Mouse (Mus musculus) embryo, embryonic 10.5 days (tissue): ENCODE results near the gene Btla.

Experiments
- DNase-seq: peaks from one replicate; pipeline ENCODE4 v3.0.0-alpha.2; 2015; ENCODE audit warnings: low spot score

Gene Btla

DNA sequence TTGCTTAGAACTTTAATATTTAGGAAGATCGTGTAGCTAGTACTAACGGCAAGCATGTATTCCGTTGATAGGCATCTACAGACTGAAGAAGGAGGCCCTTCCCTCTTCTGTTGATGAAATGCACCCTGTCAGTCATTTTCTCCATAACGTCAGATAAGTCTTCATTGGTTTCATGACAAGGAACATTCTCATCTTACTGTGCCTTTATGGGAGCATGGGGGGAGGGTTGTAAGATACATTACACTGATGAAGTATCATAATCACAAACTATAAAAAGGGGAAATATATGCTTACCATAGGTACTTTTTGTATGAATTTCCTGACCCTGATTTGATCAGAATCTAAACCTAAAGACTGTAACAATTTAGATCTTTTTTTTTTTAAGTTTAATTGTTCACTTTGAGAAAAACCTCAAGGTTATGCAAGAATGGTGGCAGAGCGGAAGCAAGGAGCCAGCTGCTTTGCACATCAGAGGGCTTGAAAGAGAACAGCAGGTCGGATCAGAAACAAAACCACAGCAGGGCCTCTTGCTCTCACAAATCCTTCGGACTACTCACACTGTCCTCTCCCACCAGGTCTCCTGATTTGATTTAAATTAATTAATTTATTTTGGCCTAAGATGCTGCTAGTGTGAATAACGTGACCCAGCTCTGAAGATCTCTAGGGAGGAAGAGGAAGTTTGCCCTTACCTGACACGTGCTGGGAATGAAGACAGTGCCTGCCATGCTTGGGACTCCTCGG lies at the start of gene Btla:
TSS of gene Btla (plus strand) at position 668 of the 741 bp plus-strand sequence.
- no peak for DNase-seq

DNA sequence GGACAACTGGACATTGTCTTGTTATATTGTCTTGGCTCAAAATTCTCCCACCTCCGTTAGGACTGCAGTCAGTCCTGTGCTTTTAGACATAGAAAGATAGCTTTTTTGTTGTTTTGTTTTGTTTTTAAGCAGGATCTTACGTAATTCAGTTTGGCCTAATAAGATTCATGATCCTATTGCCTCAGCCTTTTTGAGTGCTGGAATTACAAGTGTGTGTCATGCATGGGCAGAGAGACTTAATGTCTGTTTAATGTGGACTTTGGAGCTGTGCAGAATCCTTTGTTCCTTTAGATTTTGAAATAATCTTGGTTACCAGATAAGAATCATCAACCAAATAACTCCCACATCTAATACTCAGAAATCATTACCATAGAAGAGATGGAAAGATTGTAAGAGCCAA lies 45.6 kb upstream of the Btla start:
- DNase-seq: no peak

DNA sequence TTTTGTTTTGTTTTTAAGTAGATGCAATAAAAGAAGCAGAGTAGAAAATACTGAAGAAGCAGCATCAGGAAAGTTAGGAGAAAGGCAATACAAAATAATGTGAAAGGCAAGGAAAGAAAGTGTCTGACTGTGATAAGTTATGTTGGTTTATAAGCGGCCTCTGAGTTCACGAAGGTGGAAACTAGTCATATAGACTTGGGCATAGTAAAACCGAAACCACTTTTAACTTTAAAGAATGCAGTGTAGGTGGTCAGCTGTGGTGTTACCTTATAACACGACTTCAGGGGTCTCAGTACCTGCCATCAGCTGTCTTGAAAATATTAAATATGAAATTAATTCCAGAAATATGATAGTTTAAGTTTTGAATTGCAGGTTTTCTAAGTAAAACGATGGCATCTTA lies 42.3 kb upstream of the Btla start:
- DNase-seq: no peak

DNA sequence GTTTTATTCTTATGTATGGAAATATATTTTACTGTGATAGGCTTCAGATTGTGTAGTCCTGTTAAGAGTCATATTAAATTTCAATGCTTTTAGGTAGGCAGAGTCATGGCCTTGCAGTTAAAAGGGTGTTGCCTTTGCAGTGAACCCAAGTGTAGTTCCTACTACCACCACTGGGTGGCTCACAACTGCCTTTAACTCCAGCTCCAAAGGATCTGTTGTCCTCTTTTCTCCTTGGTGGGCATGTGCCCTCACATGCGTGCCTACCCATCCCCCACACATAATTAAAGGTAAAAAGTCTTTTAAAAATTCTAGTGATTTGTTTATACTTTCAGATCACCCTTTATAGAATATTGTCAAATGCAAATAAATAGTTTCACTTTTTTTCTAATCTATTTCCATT lies 31.5 kb upstream of the Btla start:
- peak; percentile 87 for DNase-seq

DNA sequence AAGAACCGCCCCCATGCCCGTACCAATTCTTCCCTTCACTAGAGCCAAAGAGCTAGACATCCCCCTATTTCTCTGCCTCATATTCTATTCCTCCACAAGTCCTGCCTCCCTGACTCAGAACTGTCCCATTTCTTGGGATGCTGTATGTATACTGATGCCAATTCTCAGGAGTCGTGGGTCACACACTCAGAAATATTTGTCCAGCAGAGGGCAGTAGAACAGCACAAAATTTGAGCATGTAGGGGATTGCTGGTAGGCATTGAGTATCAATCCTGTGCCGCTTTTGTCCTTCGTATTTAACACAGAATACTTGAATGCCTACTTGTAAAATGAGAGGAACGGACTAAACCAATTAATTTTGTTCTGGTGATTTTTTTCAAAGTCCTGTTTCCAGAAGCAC lies 27.3 kb upstream of the Btla start:
- DNase-seq: peak; percentile 92

DNA sequence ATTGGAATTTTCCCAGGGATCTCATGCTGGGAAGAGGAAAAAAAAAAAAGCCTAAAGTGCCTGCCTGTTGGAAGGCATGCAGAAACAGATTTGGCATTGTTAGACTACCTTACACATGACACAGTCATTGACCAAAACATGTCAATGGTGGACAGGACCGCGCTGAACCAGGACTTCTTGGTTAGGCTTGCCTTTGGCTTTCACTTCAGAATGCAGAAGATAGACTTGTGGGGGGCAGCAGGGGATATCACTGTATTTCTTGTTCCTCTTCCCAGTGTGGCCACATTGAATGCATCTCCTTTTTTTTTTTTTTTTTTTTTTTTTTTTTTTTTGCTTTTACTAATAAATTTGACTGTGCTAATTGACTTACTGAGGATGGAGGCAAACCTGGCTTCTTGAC lies 22.7 kb upstream of the Btla start:
- DNase-seq: no peak

DNA sequence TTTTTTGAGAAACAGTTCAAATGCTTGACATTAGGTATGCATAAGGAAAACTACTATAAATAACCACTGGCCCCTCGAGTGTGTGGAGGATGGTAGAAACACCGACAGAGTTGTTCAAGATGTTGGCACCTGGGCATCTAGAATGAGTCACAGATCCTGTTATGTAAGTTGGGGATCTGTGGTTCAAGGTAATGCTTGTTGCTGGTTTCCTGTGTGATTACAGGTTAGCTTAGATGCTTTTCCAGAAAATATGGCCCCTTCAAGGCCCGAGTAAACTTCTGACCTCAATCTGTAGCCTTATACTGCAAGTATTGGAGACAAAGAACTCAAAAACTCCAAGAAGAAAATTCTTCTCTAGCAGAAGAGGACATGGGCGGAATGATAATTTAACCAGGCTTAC lies 19.7 kb upstream of the Btla start:
- no peak for DNase-seq

DNA sequence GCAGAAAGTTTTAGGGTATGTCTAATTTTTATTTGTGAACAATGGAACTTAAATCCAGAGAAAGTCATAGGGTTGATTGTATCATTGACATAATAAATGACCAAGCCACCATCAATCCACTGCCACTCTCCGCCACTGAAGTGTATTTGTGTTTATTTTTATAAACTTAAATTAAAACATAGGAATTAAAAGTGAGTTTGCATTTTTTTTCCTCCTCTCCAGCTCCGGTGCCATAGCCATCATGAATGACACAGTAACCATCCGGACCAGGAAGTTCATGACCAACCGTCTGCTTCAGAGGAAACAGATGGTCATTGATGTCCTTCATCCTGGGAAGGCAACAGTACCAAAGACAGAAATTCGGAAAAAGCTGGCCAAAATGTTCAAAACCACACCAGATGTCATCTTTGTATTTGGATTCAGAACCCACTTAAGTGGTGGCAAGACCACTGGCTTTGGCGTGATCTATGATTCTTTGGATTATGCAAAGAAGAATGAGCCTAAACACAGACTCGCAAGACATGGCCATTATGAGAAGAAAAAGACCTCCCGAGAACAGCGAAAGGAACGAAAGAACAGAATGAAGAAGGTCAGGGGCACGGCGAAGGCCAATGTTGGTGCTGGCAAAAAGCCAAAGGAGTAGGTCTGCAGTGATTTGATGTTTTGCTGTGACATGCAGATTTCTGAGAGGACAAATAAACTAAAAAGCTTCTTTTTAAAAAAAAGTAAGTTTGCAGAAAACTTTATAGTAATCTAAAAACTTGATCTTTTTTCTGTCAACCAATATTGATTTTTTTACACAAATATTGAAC lies 19.1 kb upstream of the Btla start:
- DNase-seq: no peak

DNA sequence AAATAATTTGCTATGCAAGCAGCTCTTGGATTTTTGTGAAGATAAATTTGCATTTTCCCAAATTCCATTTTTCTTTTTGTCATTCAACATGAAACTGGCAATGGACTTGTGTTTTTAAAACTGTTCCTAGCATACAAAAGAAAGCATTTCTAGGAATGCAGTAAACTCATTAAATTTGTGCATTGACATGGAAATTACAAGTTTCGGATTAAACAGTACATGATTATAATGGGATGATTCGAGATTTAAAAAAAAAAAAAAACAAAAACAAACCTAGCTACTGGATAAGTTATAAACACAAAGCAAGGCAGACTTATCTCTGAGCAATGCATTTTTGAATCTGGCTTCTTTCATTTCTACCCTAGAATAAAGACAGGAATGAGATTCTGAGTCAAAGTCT lies 2.1 kb upstream of the Btla start:
- DNase-seq: no peak

DNA sequence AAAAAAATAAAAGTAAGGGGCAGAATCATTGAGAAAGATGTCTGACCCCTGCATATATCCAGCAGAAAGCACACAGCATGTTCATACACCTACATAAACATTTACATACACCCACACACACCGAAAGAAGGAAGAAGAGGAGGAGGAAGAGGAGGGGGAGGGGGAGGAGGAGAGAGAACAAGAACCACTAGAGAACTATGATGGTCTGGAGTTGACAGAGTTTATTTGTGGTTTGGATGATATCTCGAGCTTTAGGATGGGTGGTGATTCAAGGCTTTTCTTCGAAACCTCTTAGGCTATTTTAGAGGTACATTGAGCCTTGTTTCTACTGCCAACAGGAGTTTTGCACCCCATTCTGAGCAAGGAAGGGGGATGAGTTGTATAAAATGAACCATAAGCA lies 1.3 kb upstream of the Btla start:
- DNase-seq: no peak

DNA sequence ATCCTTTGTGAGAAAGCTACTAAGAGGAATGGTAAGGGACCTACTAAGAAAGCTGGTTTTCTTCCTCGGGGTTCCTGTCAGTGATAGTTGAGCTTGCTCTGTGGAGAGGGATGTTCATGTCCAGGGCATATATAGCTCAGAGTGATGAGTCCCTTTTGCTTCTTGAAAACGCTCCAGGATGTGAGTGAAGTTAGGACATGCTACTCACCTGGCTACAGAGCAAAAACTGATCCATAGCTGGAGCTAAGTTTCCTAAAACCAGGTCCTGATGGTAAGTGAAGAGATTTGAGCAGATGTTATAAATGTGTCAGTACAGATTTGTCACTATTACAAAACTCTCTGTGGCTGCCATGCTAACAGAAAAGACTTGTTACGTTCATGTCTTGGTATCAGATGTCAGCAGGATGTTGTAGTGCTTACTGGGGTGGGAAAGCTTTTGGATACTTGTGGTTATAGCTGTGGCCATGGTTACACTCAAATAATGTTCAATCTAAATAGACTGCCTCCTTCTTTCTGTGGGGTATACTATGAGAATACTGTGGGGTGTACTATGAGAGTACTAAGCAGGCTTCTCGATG lies 405 bp downstream of the Btla start:
- DNase-seq: no peak

DNA sequence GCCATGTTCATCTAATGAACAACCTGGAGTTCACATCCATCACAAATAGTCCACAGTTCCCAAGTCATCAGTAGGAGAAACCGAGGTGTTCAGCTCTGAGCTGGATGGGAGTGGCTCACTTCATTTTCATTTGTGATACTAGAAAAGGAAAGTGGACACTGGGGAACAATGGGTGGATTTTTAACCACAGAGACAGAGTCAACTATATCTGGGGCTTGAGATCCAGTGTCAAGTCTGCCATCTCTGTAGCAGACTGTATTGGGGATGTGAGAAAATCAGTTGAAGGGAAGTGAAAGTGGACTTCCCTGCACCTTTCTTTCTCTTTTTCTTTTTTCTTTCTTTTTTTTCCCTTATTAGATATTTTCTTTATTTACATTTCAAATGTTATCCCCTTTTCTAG lies 2.9 kb downstream of the Btla start:
- no peak for DNase-seq

DNA sequence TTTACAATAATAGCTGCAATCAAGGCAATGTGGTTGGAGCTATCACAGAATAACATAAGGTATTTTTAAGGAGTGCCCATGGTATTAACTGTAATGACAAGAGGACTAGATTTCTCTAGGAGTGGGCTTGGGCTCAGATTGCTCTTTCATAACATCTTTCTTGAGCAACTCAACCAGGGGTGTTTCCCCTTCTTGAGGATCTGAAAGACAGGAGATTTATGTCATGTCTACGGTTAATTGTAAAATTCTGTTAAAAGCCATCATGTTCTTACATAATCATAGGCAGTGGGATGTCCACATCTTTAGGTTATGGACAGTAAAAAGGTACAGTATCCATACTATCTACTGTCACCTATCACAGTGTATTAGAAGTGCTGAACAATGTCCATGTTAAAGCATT lies 7.2 kb downstream of the Btla start:
- no peak for DNase-seq

DNA sequence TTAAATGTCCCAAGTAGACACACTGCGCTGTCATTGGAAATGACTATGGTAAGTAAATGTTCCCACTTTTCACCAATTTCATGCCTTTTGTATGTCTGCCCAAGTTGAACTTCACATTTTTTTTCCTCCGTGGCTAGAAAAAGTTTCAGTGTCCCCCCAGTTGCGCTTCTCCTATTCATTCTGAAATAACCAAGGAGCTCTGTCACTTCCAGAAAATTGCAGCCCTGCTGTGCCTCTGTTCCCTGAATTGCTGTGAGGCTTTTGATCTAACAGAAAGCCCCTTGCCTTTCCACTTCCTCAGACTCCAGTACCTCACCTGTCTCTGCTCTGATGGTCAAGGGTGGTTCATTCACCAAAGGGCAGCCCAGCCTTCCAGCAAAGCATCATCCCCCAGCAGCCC lies 8.9 kb downstream of the Btla start:
- no peak for DNase-seq

DNA sequence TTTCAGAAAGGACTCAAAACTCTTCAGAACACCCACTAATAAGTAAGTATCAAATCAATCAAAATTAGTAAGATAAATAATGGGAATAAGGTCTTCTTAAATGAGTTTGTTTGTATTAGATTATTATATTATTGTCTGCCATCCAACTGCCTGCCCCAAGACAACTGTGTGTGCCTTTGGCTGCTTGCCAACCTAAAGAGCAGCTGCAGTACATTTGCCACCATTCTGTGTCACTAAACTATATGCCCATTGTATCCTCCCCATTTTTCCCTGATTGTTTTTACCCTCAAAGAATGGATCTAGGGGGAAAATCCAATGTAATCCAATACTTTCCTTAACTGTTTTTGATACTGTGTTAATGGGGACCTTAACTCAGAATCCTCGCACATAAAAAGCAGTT lies 18.6 kb downstream of the Btla start:
- DNase-seq: no peak

DNA sequence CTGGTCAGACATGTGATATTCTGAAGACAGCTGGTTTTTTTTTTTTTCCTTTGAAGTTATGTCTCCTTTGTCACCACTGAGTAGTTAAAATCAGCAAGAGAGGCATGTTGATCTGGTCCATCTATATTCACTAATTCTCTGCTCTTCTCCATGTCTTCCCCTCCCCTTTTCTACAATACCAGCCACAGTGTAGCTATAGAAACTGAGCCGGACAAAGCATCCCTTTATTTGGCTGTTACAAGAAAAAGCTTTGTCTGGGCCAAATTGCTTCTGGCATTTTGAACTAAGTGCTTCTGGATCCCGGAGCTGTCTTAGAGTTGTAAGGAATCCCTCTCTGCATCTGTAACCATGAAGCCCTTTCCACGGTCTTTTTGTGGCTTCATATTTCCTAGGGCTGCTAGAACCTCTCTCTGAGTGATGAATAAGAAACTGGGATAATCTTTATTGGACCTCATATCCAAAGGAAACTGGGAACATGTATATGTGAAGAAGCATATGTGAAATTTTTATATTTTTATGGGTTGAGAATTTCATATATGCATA lies 20.9 kb downstream of the Btla start:
- peak; percentile 65 for DNase-seq

DNA sequence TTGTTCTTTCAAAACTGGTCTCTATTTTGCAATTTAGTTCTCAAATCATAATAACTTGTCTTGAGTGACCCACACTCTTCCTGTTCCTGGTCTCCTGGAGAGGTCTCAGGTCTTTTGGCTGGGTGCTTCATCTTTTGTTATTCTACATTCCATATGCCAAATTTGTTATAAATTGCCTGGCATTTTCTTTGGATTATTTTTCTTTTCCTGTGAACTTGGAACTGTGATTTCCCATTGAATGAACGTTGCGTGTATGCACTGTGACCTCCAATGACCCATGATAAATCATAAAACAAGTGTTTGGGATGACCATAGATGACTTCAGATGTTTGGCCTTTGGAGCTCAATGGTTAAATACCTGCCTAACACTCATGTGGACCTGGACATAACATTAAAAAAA lies 25.6 kb downstream of the Btla start:
- no peak for DNase-seq

DNA sequence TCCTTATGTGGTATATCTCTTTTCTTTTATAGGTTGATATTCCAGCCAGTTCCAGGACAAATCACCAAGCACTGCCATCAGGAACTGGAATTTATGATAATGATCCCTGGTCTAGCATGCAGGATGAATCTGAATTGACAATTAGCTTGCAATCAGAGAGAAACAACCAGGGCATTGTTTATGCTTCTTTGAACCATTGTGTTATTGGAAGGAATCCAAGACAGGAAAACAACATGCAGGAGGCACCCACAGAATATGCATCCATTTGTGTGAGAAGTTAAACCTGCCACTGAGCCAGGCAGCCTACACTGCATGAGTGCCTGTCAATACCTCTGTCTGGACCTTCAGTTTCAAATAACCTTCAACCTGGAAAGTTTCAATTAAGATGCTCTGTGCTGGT lies 26.2 kb downstream of the Btla start:
- DNase-seq: no peak

DNA sequence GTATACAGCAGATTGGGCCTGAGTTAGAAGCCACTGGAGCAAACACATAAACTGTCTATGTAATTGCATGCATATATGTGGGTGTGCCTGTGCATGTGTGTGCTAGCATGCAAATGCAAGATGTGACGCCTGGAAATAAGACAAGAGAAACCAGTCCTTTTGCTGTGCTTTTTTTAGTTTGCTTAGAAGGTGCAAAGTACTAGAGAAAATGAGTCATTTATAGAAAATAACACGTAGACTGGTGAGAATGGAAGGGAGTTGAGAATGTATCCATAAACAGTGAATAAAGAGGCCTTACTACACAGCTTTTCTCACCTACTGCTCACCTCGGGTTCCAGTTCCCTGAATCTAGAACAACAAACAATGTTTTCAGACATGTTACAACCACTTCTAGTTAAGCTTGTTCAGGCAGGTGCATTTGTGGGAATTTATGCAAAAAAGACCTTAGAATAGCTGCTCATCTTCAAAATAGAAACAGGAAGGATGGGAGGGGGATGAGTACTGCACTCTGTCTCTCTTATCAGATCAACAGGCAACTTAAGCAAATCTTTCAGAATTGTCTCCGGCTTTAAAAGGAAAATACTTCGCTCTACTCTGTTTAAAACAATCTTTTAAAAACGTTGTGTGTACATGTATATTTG lies 27.8 kb downstream of the Btla start:
- no peak for DNase-seq

DNA sequence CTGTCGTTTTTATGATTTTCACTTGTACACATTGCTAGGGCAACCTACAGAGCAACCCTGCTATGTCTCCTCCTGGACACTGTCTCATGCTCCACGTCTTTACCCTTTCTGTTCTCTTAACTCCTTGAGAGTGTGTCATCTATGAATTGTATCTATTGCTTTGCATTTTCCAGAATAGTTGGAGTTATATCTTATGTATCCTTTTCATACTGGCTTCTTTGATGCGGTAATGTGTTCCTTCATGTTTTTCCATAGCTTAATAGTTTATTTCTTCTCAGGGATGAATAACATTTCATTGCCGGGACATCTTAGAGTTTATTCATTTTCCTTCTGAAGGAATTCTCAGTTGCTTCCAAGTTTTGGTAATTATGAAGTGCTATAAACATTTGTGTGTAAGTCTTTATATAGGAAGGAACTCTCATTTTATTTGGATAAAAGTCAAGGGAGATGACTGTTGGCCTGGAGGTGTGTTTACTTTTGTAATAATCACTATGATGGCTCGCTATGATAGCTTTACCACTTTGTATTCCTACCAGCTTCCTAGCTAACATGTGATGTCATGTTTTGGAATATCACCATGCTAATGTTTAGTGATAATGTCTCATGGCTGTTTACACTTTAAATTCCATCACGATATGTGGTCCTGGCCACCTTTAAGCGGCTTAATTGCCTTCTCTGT lies 31.2 kb downstream of the Btla start:
- no peak for DNase-seq

DNA sequence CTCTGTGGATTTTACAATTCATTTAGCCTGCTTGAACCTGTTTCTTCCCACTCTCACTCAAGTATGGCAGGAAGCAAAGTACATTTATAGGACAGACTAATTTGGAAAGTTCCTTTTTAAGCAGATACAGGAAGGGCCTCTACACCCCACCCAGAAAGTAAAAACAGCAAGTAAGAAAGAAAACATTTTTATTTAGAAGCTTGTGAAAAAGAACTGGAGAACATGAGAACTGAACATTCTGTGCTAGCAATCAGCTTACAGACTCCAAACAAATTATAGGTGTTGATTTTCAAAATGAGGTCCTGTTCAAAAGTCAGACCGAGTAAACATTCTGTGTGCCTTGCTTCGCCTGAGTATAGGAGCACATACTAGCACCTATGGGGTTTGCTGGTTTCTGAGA lies 32.8 kb downstream of the Btla start:
- DNase-seq: no peak

DNA sequence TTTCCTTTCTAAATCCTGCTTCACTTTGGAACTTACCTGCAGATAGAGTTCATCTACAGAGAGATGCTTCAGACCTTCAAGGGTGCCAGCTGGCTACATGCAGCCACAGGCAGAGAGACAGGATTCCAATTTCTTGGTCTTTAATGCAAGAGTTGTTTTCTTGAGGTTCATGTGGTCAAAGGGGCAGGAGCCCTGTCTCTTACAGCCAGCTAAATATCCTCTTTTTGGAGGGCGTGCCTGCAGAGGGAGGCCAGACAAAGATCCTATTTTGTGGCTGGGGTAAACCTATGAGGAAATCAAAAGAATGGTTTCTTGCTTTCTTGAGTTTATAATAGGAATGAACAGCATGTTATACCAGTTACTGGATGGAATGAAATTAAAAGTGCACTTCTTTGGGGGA lies 33.5 kb downstream of the Btla start:
- DNase-seq: no peak
